Mouse (Mus musculus) cortical plate, adult 2 months (tissue): ENCODE results near the gene Cnot1.

ENCODE experiments used
- CTCF ChIP-seq: fragments of 200-500 bp; IDR thresholded peaks from 2 replicates; pipeline ENCODE4 v1.5.1; 2011; ENCODE audit warnings: mild to moderate bottlenecking, control low read depth, low read length; ENCODE audit not compliant: insufficient read depth; ENCODE audit errors: extremely low read depth
- POLR2A ChIP-seq: fragments of 200-500 bp; IDR thresholded peaks from 2 replicates; pipeline ENCODE4 v1.6.1; 2011; ENCODE audit warnings: mild to moderate bottlenecking, low read length, control low read depth; ENCODE audit not compliant: insufficient read depth; ENCODE audit errors: extremely low read depth

DNA sequence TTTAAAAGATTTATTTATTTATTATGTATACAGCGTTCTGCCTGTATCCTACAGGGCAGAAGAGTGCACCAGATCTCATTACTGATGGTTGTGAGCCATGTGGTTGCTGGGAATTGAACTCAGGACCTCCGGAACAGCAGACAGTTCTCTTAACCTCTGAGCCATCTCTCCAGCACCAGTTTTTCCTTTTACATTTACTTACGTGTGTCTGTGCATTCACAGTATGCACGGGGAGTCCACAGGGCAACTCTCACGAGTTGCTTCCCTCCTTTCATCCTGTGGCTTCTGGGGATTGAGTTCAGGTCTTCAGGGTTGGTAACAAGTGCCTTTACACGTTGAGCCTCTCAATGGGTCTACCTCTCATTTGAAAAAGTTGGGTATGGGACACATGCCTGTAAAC lies 46.9 kb upstream of the Cnot1 start:
- TF ChIP-seq POLR2A (no peak), CTCF (no peak)
